Mouse (Mus musculus) myocyte (in vitro differentiated cells): ENCODE measurements around the gene Pdcd2l. TPM values are rescaled to one million over a fixed set of nuclear protein-coding genes. Genes with fewer than 3 reads are reported as not detected.

Source experiments
- H3K27me3 ChIP-seq: one replicate; pipeline ENCODE4 v1.6.1; 2011; ENCODE audit not compliant: control insufficient read depth, insufficient read depth, insufficient read length
- H3K36me3 ChIP-seq: one replicate; pipeline ENCODE4 v1.6.1; 2011; ENCODE audit not compliant: control insufficient read depth, insufficient read depth
- H3K4me2 ChIP-seq: one replicate; pipeline ENCODE4 v1.6.1; 2011; ENCODE audit warnings: low read depth, control low read depth
- H3K4me3 ChIP-seq: one replicate; pipeline ENCODE4 v1.5.1; 2011; ENCODE audit warnings: mild to moderate bottlenecking, control low read depth, moderate library complexity
- H3K79me2 ChIP-seq: one replicate; pipeline ENCODE4 v1.6.1; 2011; ENCODE audit not compliant: control insufficient read depth, insufficient read depth
- H3ac ChIP-seq: one replicate; pipeline ENCODE4 v1.6.1; 2011; ENCODE audit not compliant: control insufficient read depth, insufficient read length
- CEBPB ChIP-seq: IDR thresholded peaks from 2 replicates; pipeline ENCODE4 v1.6.1; 2011; ENCODE audit warnings: mild to moderate bottlenecking, moderate library complexity; ENCODE audit not compliant: poor library complexity, insufficient read depth, severe bottlenecking
- E2F4 ChIP-seq: IDR thresholded peaks from one replicate; pipeline ENCODE4 v1.6.1; 2011; ENCODE audit warnings: mild to moderate bottlenecking, control low read depth, moderate library complexity; ENCODE audit not compliant: insufficient read depth
- MAX ChIP-seq: IDR thresholded peaks from one replicate; pipeline ENCODE4 v1.6.1; 2011; ENCODE audit warnings: low read depth, mild to moderate bottlenecking, control low read depth
- MYOD1 ChIP-seq, 3 experiments: IDR thresholded peaks; one replicate each; pipeline ENCODE4 v1.6.1; 2011; ENCODE audit warnings: control low read depth in 2 of 3, low read depth in 2 of 3, mild to moderate bottlenecking in 2 of 3, moderate library complexity in 1 of 3; ENCODE audit not compliant: insufficient read length in 2 of 3, control insufficient read depth in 1 of 3
- MYOG ChIP-seq, 3 experiments: IDR thresholded peaks; one replicate each; pipeline ENCODE4 v1.6.1; 2011; ENCODE audit warnings: control low read depth in 2 of 3, low read depth in 2 of 3, mild to moderate bottlenecking in 2 of 3; ENCODE audit not compliant: insufficient read length in 2 of 3, control insufficient read depth in 1 of 3, insufficient read depth in 1 of 3
- POLR2A ChIP-seq: IDR thresholded peaks from one replicate; pipeline ENCODE4 v1.6.1; 2011; ENCODE audit warnings: low read depth, mild to moderate bottlenecking, control low read depth, moderate library complexity; ENCODE audit not compliant: insufficient read length
- POLR2AphosphoS2 ChIP-seq: IDR thresholded peaks from one replicate; pipeline ENCODE4 v1.6.1; 2011; ENCODE audit warnings: low read depth, control low read depth; ENCODE audit not compliant: insufficient read length
- REST ChIP-seq: IDR thresholded peaks from one replicate; pipeline ENCODE4 v1.6.1; 2011; ENCODE audit warnings: mild to moderate bottlenecking, control low read depth, moderate library complexity; ENCODE audit not compliant: insufficient read depth, insufficient read length
- SRF ChIP-seq: IDR thresholded peaks from one replicate; pipeline ENCODE4 v1.6.1; 2011; ENCODE audit warnings: low read depth; ENCODE audit not compliant: control insufficient read depth, insufficient read length
- TCF12 ChIP-seq: IDR thresholded peaks from one replicate; pipeline ENCODE4 v1.6.1; 2011; ENCODE audit warnings: mild to moderate bottlenecking, control low read depth; ENCODE audit not compliant: poor library complexity, insufficient read depth, severe bottlenecking
- TCF3 ChIP-seq: IDR thresholded peaks from one replicate; pipeline ENCODE4 v1.6.1; 2011; ENCODE audit warnings: low read depth, control low read depth; ENCODE audit not compliant: insufficient read length
- USF1 ChIP-seq: IDR thresholded peaks from one replicate; pipeline ENCODE4 v1.6.1; 2011; ENCODE audit warnings: low read depth, mild to moderate bottlenecking, control low read depth, moderate library complexity
- polyA plus RNA-seq: library from polyadenylated mRNA; unstranded; fragments of >200 nt; fragmentation: generic; extraction: Trizol; gene quantifications from one replicate; pipeline ENCODE4 v1.2.1, GENCODE M21; 2012; ENCODE audit warnings: missing spikeins

Gene Pdcd2l
- polyA plus RNA-seq, 1 experiment = 48.4 TPM

GRCm38 (mm10) chr7:34228641-34229040 lies 32.2 kb upstream of the Pdcd2l start:
- no peaks in the 10 kb centered on the region for H3K27me3 ChIP-seq
- peaks cover 57% of the 10 kb centered on the region for H3K79me2 ChIP-seq
- TF ChIP-seq MYOD1 (IDR thresholded peaks at IDR 0.05; ENCODE audit: control insufficient read depth in 1 of 3, insufficient read length in 2 of 3, low read depth in 2 of 3) (no peak), POLR2A (no peak)
- no peak overlapping the region for H3ac ChIP-seq
- peak overlapping the region; percentile 85 for H3K4me3 ChIP-seq
- peaks cover 7% of the 10 kb centered on the region for H3K36me3 ChIP-seq
- H3K4me2 ChIP-seq = peak overlapping the region; percentile 74

- Histone ChIP-seq H3K4me2 (peak overlapping the region; percentile 74), H3K4me3 (peak overlapping the region; percentile 85)
- TF ChIP-seq MAX = no peak
- no peak for TF ChIP-seq SRF
- no peak for TF ChIP-seq POLR2AphosphoS2
- TF ChIP-seq MYOD1 (IDR thresholded peaks at IDR 0.05; ENCODE audit: control insufficient read depth in 1 of 3, insufficient read length in 2 of 3, low read depth in 2 of 3) = no peak
- TF ChIP-seq TCF3 = no peak
- TF ChIP-seq POLR2A = no peak
- TF ChIP-seq TCF12 = no peak
- TF ChIP-seq E2F4 = no peak
Measured at GRCm38 (mm10) chr7:34226846-34227245, 30.4 kb upstream of the Pdcd2l start.

GRCm38 (mm10) chr7:34226086-34226485 lies 29.6 kb upstream of the Pdcd2l start:
- H3K4me3 ChIP-seq = no peak overlapping the region
- H3K4me2 ChIP-seq = peak overlapping the region; percentile 74
- peaks cover 26% of the 10 kb centered on the region for H3K36me3 ChIP-seq
- H3ac ChIP-seq = no peak overlapping the region
- peaks cover 64% of the 10 kb centered on the region for H3K79me2 ChIP-seq
- H3K27me3 ChIP-seq = no peaks in the 10 kb centered on the region
- no peak for TF ChIP-seq TCF3
- no peak for TF ChIP-seq USF1
- no peak for TF ChIP-seq MYOD1 (IDR thresholded peaks at IDR 0.05; ENCODE audit: control insufficient read depth in 1 of 3, insufficient read length in 2 of 3, low read depth in 2 of 3)
- no peak for TF ChIP-seq CEBPB
- TF ChIP-seq SRF = no peak
- no peak for TF ChIP-seq MYOG (IDR thresholded peaks at IDR 0.05; ENCODE audit: control insufficient read depth in 1 of 3, insufficient read depth in 1 of 3, insufficient read length in 2 of 3, low read depth in 2 of 3)
- TF ChIP-seq POLR2AphosphoS2 = no peak
- TF ChIP-seq E2F4 = no peak
- no peak for TF ChIP-seq REST
- no peak for TF ChIP-seq MAX
- no peak for TF ChIP-seq POLR2A
- TF ChIP-seq TCF12 = no peak

More at GRCm38 (mm10) chr7:34226846-34227245, 30.4 kb upstream of the Pdcd2l start:
- Histone ChIP-seq H3K36me3 (peaks cover 22% of the 10 kb centered on the region), H3K27me3 (no peaks in the 10 kb centered on the region), H3K79me2 (peaks cover 64% of the 10 kb centered on the region), H3ac (no peak overlapping the region)

- H3K27me3 ChIP-seq = no peaks in the 10 kb centered on the region
- H3K36me3 ChIP-seq = peaks cover 33% of the 10 kb centered on the region
- H3K4me2 ChIP-seq = no peak overlapping the region
- no peak for TF ChIP-seq REST
- no peak for TF ChIP-seq POLR2A
- no peak for TF ChIP-seq POLR2AphosphoS2
- TF ChIP-seq MAX = no peak
- no peak for TF ChIP-seq TCF3
- no peak for TF ChIP-seq TCF12
- TF ChIP-seq SRF = no peak
- no peak for TF ChIP-seq CEBPB
- no peak for TF ChIP-seq MYOG (IDR thresholded peaks at IDR 0.05; ENCODE audit: control insufficient read depth in 1 of 3, insufficient read depth in 1 of 3, insufficient read length in 2 of 3, low read depth in 2 of 3)
- TF ChIP-seq E2F4 = no peak
- TF ChIP-seq MYOD1 (IDR thresholded peaks at IDR 0.05; ENCODE audit: control insufficient read depth in 1 of 3, insufficient read length in 2 of 3, low read depth in 2 of 3) = no peak
- TF ChIP-seq USF1 = no peak
- peaks cover 58% of the 10 kb centered on the region for H3K79me2 ChIP-seq
- no peak overlapping the region for H3K4me3 ChIP-seq
- no peak overlapping the region for H3ac ChIP-seq
Measured at GRCm38 (mm10) chr7:34224308-34224707, 27.8 kb upstream of the Pdcd2l start.

GRCm38 (mm10) chr7:34222340-34222739 lies 25.9 kb upstream of the Pdcd2l start:
- Histone ChIP-seq H3K36me3 (peaks cover 43% of the 10 kb centered on the region), H3ac (no peak overlapping the region), H3K4me2 (no peak overlapping the region), H3K4me3 (no peak overlapping the region), H3K27me3 (no peaks in the 10 kb centered on the region), H3K79me2 (peaks cover 38% of the 10 kb centered on the region)
- TF ChIP-seq TCF12 (no peak), MAX (no peak), TCF3 (no peak), REST (no peak), USF1 (no peak), CEBPB (no peak), MYOG (IDR thresholded peaks at IDR 0.05; ENCODE audit: control insufficient read depth in 1 of 3, insufficient read depth in 1 of 3, insufficient read length in 2 of 3, low read depth in 2 of 3) (no peak), POLR2A (no peak), SRF (no peak), POLR2AphosphoS2 (no peak), MYOD1 (IDR thresholded peaks at IDR 0.05; ENCODE audit: control insufficient read depth in 1 of 3, insufficient read length in 2 of 3, low read depth in 2 of 3) (no peak), E2F4 (no peak)
